In the genomic region with DNA sequence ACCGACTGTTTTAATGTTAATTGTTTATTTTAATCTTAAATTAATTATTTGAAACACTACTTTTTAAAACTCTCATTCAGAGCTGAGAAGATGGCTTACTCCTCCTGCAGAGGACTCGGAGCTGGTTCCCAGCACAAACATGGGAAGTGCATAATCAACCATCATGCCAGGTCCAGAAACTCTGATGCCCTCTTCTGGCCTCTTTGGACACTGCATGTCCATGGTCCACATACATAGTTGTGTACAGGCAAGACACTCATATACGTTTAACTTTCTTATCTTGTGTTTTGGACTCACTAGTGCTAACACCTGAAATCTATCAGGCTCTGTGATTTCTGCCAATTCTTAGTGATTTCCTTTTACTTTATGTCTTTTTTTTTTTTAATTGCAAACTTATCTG, we compare ENCODE assay signal across 16 mouse cellular contexts. TPM values are rescaled to one million over a fixed set of nuclear protein-coding genes. Genes with fewer than 3 reads are reported as not detected.
DNase-seq lines count a peak whose midpoint lies in the region; ATAC-seq and TF ChIP-seq lines count a peak whose summit lies in the region.
"Had no signal": no experiment of that assay in that cellular context is flagged by ENCODE, and none has a peak within 500 bp of the region (broad histone marks: within the 10 kb centered on the region; RNA-seq: fewer than 3 reads in every experiment).

No protein-coding gene starts in this region.

- no peaks in the 10 kb centered on the region for H3K27me3 ChIP-seq in liver, embryonic 14.5 days (ENCODE audit: control insufficient read depth, insufficient read depth, low read length)
- no peaks in the 10 kb centered on the region for H3K27me3 ChIP-seq in liver, embryonic 11.5 days (replicated peaks; ENCODE audit: control insufficient read depth, insufficient read depth, low read length)
- H3K27me3 ChIP-seq: liver, embryonic 13.5 days; megakaryocyte, embryonic 14.5 days; stomach, embryonic 15.5 days had no signal

- peak; percentile 38 for TF ChIP-seq CTCF in liver, embryonic 14.5 days (IDR thresholded peaks at IDR 0.05; ENCODE audit: low read depth)

- no peak for ATAC-seq in CD4-positive, CD25-positive, alpha-beta regulatory T cell, adult 4 months
- ATAC-seq in liver, embryonic 14.5 days (ENCODE audit: insufficient read depth) = no peak
- no peak for ATAC-seq in liver, embryonic 11.5 days (replicated peaks; ENCODE audit: low FRiP score)
- ATAC-seq in megakaryocyte progenitor cell, adult 5-6 weeks (replicated peaks; ENCODE audit: poor library complexity) = no peak
- ATAC-seq: inflammation-experienced regulatory T-cells, adult 6 months had no signal

- H3K4me1 ChIP-seq in liver, embryonic 14.5 days (replicated peaks; ENCODE audit: control insufficient read depth in 2 of 2, insufficient read depth in 2 of 2, low read length in 1 of 2) = no peaks in the 10 kb centered on the region
- H3K4me1 ChIP-seq in liver, embryonic 11.5 days (replicated peaks; ENCODE audit: control insufficient read depth, insufficient read depth, low read length) = no peaks in the 10 kb centered on the region
- H3K4me1 ChIP-seq: liver, embryonic 13.5 days; megakaryocyte, embryonic 14.5 days; stomach, embryonic 15.5 days had no signal

- H3K4me3 ChIP-seq in liver, embryonic 14.5 days (ENCODE audit: insufficient read depth in 1 of 2, low read depth in 2 of 2, low read length in 2 of 2) = no peak overlapping the region
- no peak overlapping the region for H3K4me3 ChIP-seq in liver, embryonic 11.5 days (ENCODE audit: low read depth, low read length)
- H3K4me3 ChIP-seq: liver, embryonic 13.5 days; megakaryocyte, embryonic 14.5 days; stomach, embryonic 15.5 days had no signal

- WGBS in liver, embryonic 14.5 days (ENCODE audit: insufficient replicate concordance) = 56% methylated on average over 3 of the region's 3 CpGs
- WGBS in liver, embryonic 11.5 days = 72% methylated on average over 3 of the region's 3 CpGs

- peak; percentile 13 for DNase-seq in CD4-positive, CD25-positive, alpha-beta regulatory T cell, adult 2 months (ENCODE audit: low read depth, low spot score)
- DNase-seq in liver, embryonic 14.5 days (ENCODE audit: low read depth in 3 of 3, low spot score in 3 of 3) = no peak
- DNase-seq in liver, embryonic 11.5 days (ENCODE audit: low spot score) = no peak
- DNase-seq in ES-CJ7 (ENCODE audit: low read depth, low spot score) = peak; percentile 63
- peak; percentile 3 for DNase-seq in induced T-regulatory cell, adult 2 months (ENCODE audit: low read depth)
- DNase-seq in heart, adult 9 months (ENCODE audit: low spot score in 2 of 2) = no peak
- DNase-seq: cerebellum, adult 11-12 months; heart, adult 18-20 months; liver, embryonic 13.5 days; right cerebral cortex, postnatal 25 days had no signal

- no peak for TF ChIP-seq EP300 in liver, embryonic 14.5 days (IDR thresholded peaks at IDR 0.05; ENCODE audit: low read depth)

- H3K27ac ChIP-seq in liver, embryonic 14.5 days = no peak overlapping the region
- H3K27ac ChIP-seq in liver, embryonic 11.5 days (ENCODE audit: low read depth, low read length) = no peak overlapping the region
- H3K27ac ChIP-seq: liver, embryonic 13.5 days; stomach, embryonic 15.5 days had no signal

- H3K9ac ChIP-seq in liver, embryonic 14.5 days (replicated peaks) = no peak overlapping the region
- no peak overlapping the region for H3K9ac ChIP-seq in liver, embryonic 11.5 days (ENCODE audit: low read depth, low read length)
- H3K9ac ChIP-seq: liver, embryonic 13.5 days; stomach, embryonic 15.5 days had no signal

- no peaks in the 10 kb centered on the region for H3K36me3 ChIP-seq in liver, embryonic 14.5 days (replicated peaks; ENCODE audit: control insufficient read depth, insufficient read depth, low read depth)
- no peaks in the 10 kb centered on the region for H3K36me3 ChIP-seq in liver, embryonic 11.5 days (ENCODE audit: control insufficient read depth, insufficient read depth, low read length)
- H3K36me3 ChIP-seq: liver, embryonic 13.5 days; stomach, embryonic 15.5 days had no signal

- no peak overlapping the region for H3K4me2 ChIP-seq in liver, embryonic 14.5 days (ENCODE audit: low read depth)
- H3K4me2 ChIP-seq in liver, embryonic 11.5 days = no peak overlapping the region
- H3K4me2 ChIP-seq: liver, embryonic 13.5 days; stomach, embryonic 15.5 days had no signal

- H3K9me3 ChIP-seq in liver, embryonic 14.5 days (ENCODE audit: control insufficient read depth, low read length) = no peaks in the 10 kb centered on the region
- no peaks in the 10 kb centered on the region for H3K9me3 ChIP-seq in liver, embryonic 11.5 days (ENCODE audit: control insufficient read depth, low read length)
- H3K9me3 ChIP-seq: liver, embryonic 13.5 days; stomach, embryonic 15.5 days had no signal

RNA-seq across cellular contexts. Expression of a gene that starts 57.8 kb away (rescaled TPM):
- polyA plus RNA-seq in CD4-positive, CD25-positive, alpha-beta regulatory T cell, adult 4 months (2017; shearing (Covaris generic)) = not detected
- polyA plus RNA-seq in liver, embryonic 14.5 days (2012; rRNA removed) = 0.16 TPM in 2 replicates
- polyA plus RNA-seq in liver, embryonic 14.5 days (2014; fragmentation: Nextera tagmentation; extraction: Ambion mirVana) = 0.10 TPM in 1 of 2 replicates, not detected in the other
- 0.58 and 0.63 TPM in 2 replicates for polyA plus RNA-seq in liver, embryonic 11.5 days (2014; fragmentation: Nextera tagmentation; extraction: Ambion mirVana)
- 0.22 TPM in 1 of 2 replicates, not detected in the other for total RNA-seq in megakaryocyte progenitor cell, adult 5-6 weeks (2015)
- total RNA-seq in megakaryocyte progenitor cell, adult 5-6 weeks (2017) = not detected in 2 replicates
- total RNA-seq: heart, adult 18-20 months had no signal
- polyA plus RNA-seq: inflammation-experienced regulatory T-cells, adult 6 months; large intestine, adult 2 months had no signal

Comparison
In these comparisons a context has a peak if more than half of its experiments do, and no peak if none do; other contexts are left out.
1. DNase-seq: peak in CD4-positive, CD25-positive, alpha-beta regulatory T cell, adult 2 months (single experiment), ES-CJ7 (single experiment) and induced T-regulatory cell, adult 2 months (single experiment); none in liver, embryonic 14.5 days (0 of 3), liver, embryonic 11.5 days (single experiment) and heart, adult 9 months (0 of 2).